Mouse (Mus musculus): Measurements from ENCODE around the gene Il18bp. TPM values are rescaled to one million over a fixed set of nuclear protein-coding genes. Genes with fewer than 3 reads are reported as not detected.

The Il18bp gene
- total and polyA plus RNA-seq, 3 experiments, result 1.9 to 3.3 (median 1.9) TPM

DNA sequence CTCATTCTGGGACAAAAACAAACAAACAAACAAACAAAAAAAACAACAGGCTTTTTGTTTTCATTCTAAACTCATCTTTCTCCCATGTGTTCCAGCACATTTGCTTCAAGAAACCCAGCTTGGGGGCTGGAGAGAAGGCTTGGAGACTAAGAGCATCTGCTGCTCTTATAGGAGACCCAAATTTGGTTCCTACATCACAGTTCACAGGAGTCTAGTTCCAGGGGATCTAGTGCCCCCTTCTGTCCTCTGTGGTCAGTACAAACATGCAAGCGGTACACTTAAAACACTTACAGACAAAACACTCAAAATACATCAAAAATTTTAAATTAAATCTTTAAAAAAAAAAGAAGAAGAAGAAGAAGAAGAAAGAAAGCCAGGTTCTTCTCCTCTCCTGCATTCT, 16.4 kb upstream of the Il18bp start:
- Histone ChIP-seq H3K79me2 (replicated peaks; ENCODE audit: control insufficient read depth, extremely low read depth, insufficient read depth, poor library complexity, severe bottlenecking) (no peaks in the 10 kb centered on the region; the same call in 1 of the 2 replicates), H3K4me3 (replicated peaks in 1 of 3; ENCODE audit: low read depth in 2 of 3, low read length in 2 of 3, poor library complexity in 1 of 3) (no peak overlapping the region), H3K4me1 (ENCODE audit: control insufficient read depth in 1 of 2, insufficient read depth in 2 of 2) (peaks cover 2 to 18% of the 10 kb centered on the region in 2 experiments; a peak in 3 of 4 replicates), H3K9me3 (replicated peaks; ENCODE audit: low read length) (no peaks in the 10 kb centered on the region), H3K4me2 (ENCODE audit: insufficient read depth, low read depth, poor library complexity, severe bottlenecking) (no peak overlapping the region), H3K27ac (ENCODE audit: insufficient read depth, low read depth) (no peak overlapping the region), H3K27me3 (replicated peaks) (no peaks in the 10 kb centered on the region), H3K9ac (ENCODE audit: insufficient read depth, low read depth) (no peak overlapping the region), H3K36me3 (replicated peaks in 1 of 2; ENCODE audit: control insufficient read depth in 1 of 2, insufficient read depth in 1 of 2, low read length in 1 of 2) (peaks cover 64 to 92% of the 10 kb centered on the region in 2 experiments)
- dilution Hi-C loops (cut with MboI; ENCODE audit: extremely low pct_ligation_motif_present, extremely low pct_unique_long_range_greater_than_20kb, low sequenced_read_pairs), result no loop called here
- no peak for DNase-seq (ENCODE audit: extremely low read depth)
- TF ChIP-seq ZNF384 (IDR thresholded peaks at IDR 0.05; ENCODE audit: low read depth, low read length) (no peak), RAD21 (IDR thresholded peaks at IDR 0.05; ENCODE audit: low read depth, low read length) (peak; percentile 48), CTCF (conservative IDR thresholded peaks at IDR 0.05 in 1 of 2, IDR thresholded peaks at IDR 0.05 in 1 of 2; ENCODE audit: low read depth in 2 of 2, low read length in 2 of 2) (peak in 1 of 2 experiments; percentile 54; a peak in 2 of 4 replicates), MAX (IDR thresholded peaks at IDR 0.05; ENCODE audit: low read length) (no peak)
- in situ Hi-C loops (cut with MboI; ENCODE audit: low pct_ligation_motif_present, low pct_unique_long_range_greater_than_20kb, low sequenced_read_pairs), result no loop called here

DNA sequence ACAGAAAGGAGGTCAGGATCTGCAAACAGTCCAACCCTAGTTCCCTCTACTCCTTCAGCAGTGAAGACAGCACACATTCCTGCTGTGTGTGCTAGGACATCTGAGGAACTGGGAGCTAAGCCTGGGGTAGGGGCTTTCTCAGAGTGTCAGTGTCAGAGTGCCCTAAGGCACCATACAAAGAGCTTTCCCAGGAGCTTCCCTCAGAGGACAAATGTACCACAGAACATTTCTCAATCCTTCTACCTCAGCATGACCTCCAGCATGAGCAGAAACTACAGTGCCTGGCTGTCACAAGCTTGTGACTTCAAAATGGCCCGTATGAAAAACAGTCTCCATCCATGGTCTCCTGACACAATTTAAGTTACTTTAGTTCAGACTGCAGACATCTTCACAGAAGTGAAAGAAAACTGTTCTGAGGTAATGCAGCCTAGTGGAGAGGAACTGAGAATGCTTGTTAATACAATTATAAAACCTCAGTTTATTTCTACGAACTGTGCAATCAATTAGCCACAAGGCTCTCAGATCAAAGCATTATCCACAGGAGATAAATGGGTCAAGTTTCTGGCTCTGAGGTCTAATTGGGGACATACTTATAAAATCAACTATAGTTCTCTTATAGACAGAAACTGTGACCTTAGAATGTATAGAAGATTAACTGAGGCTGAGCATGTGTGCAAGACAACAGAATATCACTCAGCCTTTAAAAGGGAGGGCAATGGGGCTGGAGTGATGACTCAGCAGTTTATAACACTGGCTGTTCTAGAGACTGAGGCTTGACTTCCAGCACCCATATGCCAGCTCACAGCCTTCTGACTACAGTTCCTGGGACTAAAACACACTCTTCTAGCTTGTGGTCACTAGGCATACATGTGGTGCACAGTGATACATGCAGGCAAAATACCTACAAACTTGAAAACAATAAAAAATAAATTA, 7.0 kb upstream of the Il18bp start:
- TF ChIP-seq BHLHE40 (IDR thresholded peaks at IDR 0.05; ENCODE audit: low read depth, low read length), result no peak
- TF ChIP-seq UBTF (IDR thresholded peaks at IDR 0.05; ENCODE audit: low read depth, low read length), result no peak
- no peak for TF ChIP-seq HCFC1 (IDR thresholded peaks at IDR 0.05; ENCODE audit: low read depth, low read length)
- TF ChIP-seq MAFK (IDR thresholded peaks at IDR 0.05; ENCODE audit: insufficient replicate concordance, low read length), result peak; percentile 98
- no peak for DNase-seq (ENCODE audit: extremely low read depth)
- Histone ChIP-seq H3K4me2 (ENCODE audit: insufficient read depth, low read depth, poor library complexity, severe bottlenecking) (no peak overlapping the region), H3K9me3 (replicated peaks; ENCODE audit: low read length) (no peaks in the 10 kb centered on the region), H3K9ac (ENCODE audit: insufficient read depth, low read depth) (no peak overlapping the region), H3K36me3 (replicated peaks in 1 of 2; ENCODE audit: control insufficient read depth in 1 of 2, insufficient read depth in 1 of 2, low read length in 1 of 2) (peaks cover 48 to 78% of the 10 kb centered on the region in 2 experiments), H3K27ac (ENCODE audit: insufficient read depth, low read depth) (no peak overlapping the region), H3K27me3 (replicated peaks) (no peaks in the 10 kb centered on the region), H3K4me1 (ENCODE audit: control insufficient read depth in 1 of 2, insufficient read depth in 2 of 2) (peaks cover 0 to 18% of the 10 kb centered on the region in 2 experiments; a peak in 3 of 4 replicates), H3K79me2 (replicated peaks; ENCODE audit: control insufficient read depth, extremely low read depth, insufficient read depth, poor library complexity, severe bottlenecking) (no peaks in the 10 kb centered on the region), H3K4me3 (replicated peaks in 1 of 3; ENCODE audit: low read depth in 2 of 3, low read length in 2 of 3, poor library complexity in 1 of 3) (no peak overlapping the region)
- in situ Hi-C loops (cut with MboI; ENCODE audit: low pct_ligation_motif_present, low pct_unique_long_range_greater_than_20kb, low sequenced_read_pairs), result no loop called here
- dilution Hi-C loops (cut with MboI; ENCODE audit: extremely low pct_ligation_motif_present, extremely low pct_unique_long_range_greater_than_20kb, low sequenced_read_pairs), result no loop called here

GRCm38 (mm10) chr7:102023821-102024220, 5.3 kb upstream of the Il18bp start:
- Histone ChIP-seq H3K9me3 (replicated peaks; ENCODE audit: low read length) (no peaks in the 10 kb centered on the region), H3K27me3 (replicated peaks) (no peaks in the 10 kb centered on the region), H3K27ac (ENCODE audit: insufficient read depth, low read depth) (no peak overlapping the region), H3K36me3 (replicated peaks in 1 of 2; ENCODE audit: control insufficient read depth in 1 of 2, insufficient read depth in 1 of 2, low read length in 1 of 2) (peaks cover 43 to 81% of the 10 kb centered on the region in 2 experiments), H3K79me2 (replicated peaks; ENCODE audit: control insufficient read depth, extremely low read depth, insufficient read depth, poor library complexity, severe bottlenecking) (no peaks in the 10 kb centered on the region), H3K4me1 (ENCODE audit: control insufficient read depth in 1 of 2, insufficient read depth in 2 of 2) (peaks cover 3 to 29% of the 10 kb centered on the region in 2 experiments; a peak in 3 of 4 replicates), H3K9ac (ENCODE audit: insufficient read depth, low read depth) (no peak overlapping the region), H3K4me2 (ENCODE audit: insufficient read depth, low read depth, poor library complexity, severe bottlenecking) (no peak overlapping the region), H3K4me3 (replicated peaks in 1 of 3; ENCODE audit: low read depth in 2 of 3, low read length in 2 of 3, poor library complexity in 1 of 3) (no peak overlapping the region)
- TF ChIP-seq UBTF (IDR thresholded peaks at IDR 0.05; ENCODE audit: low read depth, low read length) (no peak), ZC3H11A (IDR thresholded peaks at IDR 0.05; ENCODE audit: low read depth, low read length) (no peak), ETS1 (conservative IDR thresholded peaks at IDR 0.05; ENCODE audit: low read depth, low read length) (no peak), MAFK (IDR thresholded peaks at IDR 0.05; ENCODE audit: insufficient replicate concordance, low read length) (no peak), SIN3A (IDR thresholded peaks at IDR 0.05; ENCODE audit: low read length) (no peak), RAD21 (IDR thresholded peaks at IDR 0.05; ENCODE audit: low read depth, low read length) (no peak), IRF4 (IDR thresholded peaks at IDR 0.05; ENCODE audit: low read depth, low read length) (no peak), ZKSCAN1 (IDR thresholded peaks at IDR 0.05; ENCODE audit: borderline replicate concordance, low read depth, low read length) (no peak), POLR2AphosphoS2 (IDR thresholded peaks at IDR 0.05; ENCODE audit: low read depth, low read length) (no peak), CHD2 (IDR thresholded peaks at IDR 0.05; ENCODE audit: low read length) (no peak), JUND (conservative IDR thresholded peaks at IDR 0.05; ENCODE audit: low read depth, low read length) (no peak), RCOR1 (conservative IDR thresholded peaks at IDR 0.05; ENCODE audit: low read depth, low read length) (no peak), TBP (conservative IDR thresholded peaks at IDR 0.05; ENCODE audit: low read depth, low read length) (no peak), MYC (IDR thresholded peaks at IDR 0.05; ENCODE audit: low read depth, low read length) (no peak), ELF1 (IDR thresholded peaks at IDR 0.05; ENCODE audit: low read depth, low read length) (no peak), CHD1 (IDR thresholded peaks at IDR 0.05; ENCODE audit: low read depth, low read length) (no peak), MAX (IDR thresholded peaks at IDR 0.05; ENCODE audit: low read length) (no peak)
- dilution Hi-C loops (cut with MboI; ENCODE audit: extremely low pct_ligation_motif_present, extremely low pct_unique_long_range_greater_than_20kb, low sequenced_read_pairs), result no loop called here
- no peak for DNase-seq (ENCODE audit: extremely low read depth)
- in situ Hi-C loops (cut with MboI; ENCODE audit: low pct_ligation_motif_present, low pct_unique_long_range_greater_than_20kb, low sequenced_read_pairs), result no loop called here
